Mouse (Mus musculus) stomach, embryonic 16.5 days (tissue): Measurements from ENCODE around the gene Plxna2. TPM values are rescaled to one million over a fixed set of nuclear protein-coding genes. Genes with fewer than 3 reads are reported as not detected.

Experiments
- ATAC-seq: fragments of 200-750 bp; cut with Nextera tagmentation; 2 replicates; pipeline ENCODE4 v1.8.0; 2017; ENCODE audit warnings: moderate number of reproducible peaks, moderate TSS enrichment; ENCODE audit not compliant: insufficient read depth, low FRiP score
- H3K27ac ChIP-seq: fragments of 300-500 bp; sonication (generic); 2 replicates; pipeline ENCODE4 v1.5.1; 2014; ENCODE audit warnings: low read length
- H3K27me3 ChIP-seq: fragments of 300-500 bp; sonication (generic); 2 replicates; pipeline ENCODE4 v1.6.1; 2014; ENCODE audit warnings: low read length, control low read depth, mixed read lengths; ENCODE audit not compliant: control insufficient read depth, insufficient read depth
- H3K36me3 ChIP-seq: fragments of 300-500 bp; sonication (generic); 2 replicates; pipeline ENCODE4 v1.6.1; 2014; ENCODE audit warnings: low read length; ENCODE audit not compliant: control insufficient read depth, insufficient read depth
- H3K4me1 ChIP-seq: fragments of 300-500 bp; sonication (generic); 2 replicates; pipeline ENCODE4 v1.6.1; 2014; ENCODE audit warnings: low read length, control low read depth, mixed read lengths; ENCODE audit not compliant: control insufficient read depth, insufficient read depth
- H3K4me2 ChIP-seq: fragments of 300-500 bp; sonication (generic); 2 replicates; pipeline ENCODE4 v1.6.1; 2014; ENCODE audit warnings: low read depth, low read length, mixed read lengths
- H3K4me3 ChIP-seq: fragments of 300-500 bp; sonication (generic); replicated peaks from 2 replicates; pipeline ENCODE4 v1.5.1; 2014; ENCODE audit warnings: mild to moderate bottlenecking, low read length
- H3K9ac ChIP-seq: fragments of 300-500 bp; sonication (generic); 2 replicates; pipeline ENCODE4 v1.6.1; 2014; ENCODE audit warnings: low read length
- H3K9me3 ChIP-seq: fragments of 300-500 bp; sonication (generic); replicated peaks from 2 replicates; pipeline ENCODE4 v1.6.1; 2016; ENCODE audit warnings: low read length, control low read depth; ENCODE audit not compliant: control insufficient read depth
- WGBS: fragments of 180-500 bp; shearing (Covaris S2); extraction: QIAGEN DNeasy Blood & Tissue Kit; methylation state at CpG from one replicate; pipeline ENCODE4 v1.1.7; 2014; 5-methylcytosine and 5-hydroxymethylcytosine counted together
- polyA plus RNA-seq: library from polyadenylated mRNA; unstranded; fragments of >200 nt; fragmentation: Nextera tagmentation; extraction: Ambion mirVana; gene quantifications from 2 replicates; pipeline ENCODE4 v1.2.1, GENCODE M21; 2015

The Plxna2 gene
- polyA plus RNA-seq, 1 experiment from 2014 or later, result 8.2 TPM

- Histone ChIP-seq H3K27me3 (no peaks in the 10 kb centered on the region), H3K9ac (no peak overlapping the region), H3K9me3 (no peaks in the 10 kb centered on the region), H3K4me1 (no peaks in the 10 kb centered on the region), H3K4me2 (no peak overlapping the region), H3K4me3 (no peak overlapping the region), H3K27ac (no peak overlapping the region), H3K36me3 (0 out of 2 replicates have a peak, but pooled peaks cover 5% of the 10 kb centered on the region)
- ATAC-seq, result no peak
- 75% methylated on average over 2 of the region's 2 CpGs for WGBS
Observed at GRCm38 (mm10) chr1:194761432-194762212, 143.6 kb downstream of the Plxna2 start.

GRCm38 (mm10) chr1:194762896-194763295 is 144.9 kb downstream of the Plxna2 start:
- no peak overlapping the region for H3K9ac ChIP-seq
- H3K9me3 ChIP-seq, result no peaks in the 10 kb centered on the region
- no peak overlapping the region for H3K27ac ChIP-seq
- H3K36me3 ChIP-seq, result 0 out of 2 replicates have a peak, but pooled peaks cover 5% of the 10 kb centered on the region
- no peaks in the 10 kb centered on the region for H3K4me1 ChIP-seq
- H3K4me3 ChIP-seq, result no peak overlapping the region
- H3K4me2 ChIP-seq, result no peak overlapping the region
- H3K27me3 ChIP-seq, result no peaks in the 10 kb centered on the region
- no peak for ATAC-seq
- 57% methylated on average over 5 of the region's 5 CpGs for WGBS

DNA sequence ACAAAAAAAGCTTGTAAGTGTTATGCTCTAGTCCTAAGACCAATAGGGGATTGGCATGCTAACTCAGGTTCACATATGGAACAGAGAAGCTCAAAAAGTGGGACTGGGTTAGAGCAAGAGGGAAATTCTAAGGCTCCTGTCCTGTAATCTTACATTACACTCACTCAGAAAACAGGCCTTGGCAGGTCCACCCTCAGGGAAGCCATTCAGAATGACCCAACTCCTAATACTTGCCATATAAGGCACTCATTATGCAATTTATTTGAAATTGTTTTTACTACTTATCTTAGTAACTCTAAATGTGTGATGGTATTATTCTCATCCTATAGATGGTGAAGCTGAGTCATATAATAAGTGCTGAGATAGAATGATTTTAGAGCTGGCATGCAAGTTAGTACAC is 146.9 kb downstream of the Plxna2 start:
- no peak for ATAC-seq
- Histone ChIP-seq H3K9me3 (no peaks in the 10 kb centered on the region), H3K27ac (no peak overlapping the region), H3K4me3 (no peak overlapping the region), H3K9ac (no peak overlapping the region), H3K4me1 (no peaks in the 10 kb centered on the region), H3K27me3 (no peaks in the 10 kb centered on the region), H3K36me3 (0 out of 2 replicates have a peak, but pooled peaks cover 5% of the 10 kb centered on the region), H3K4me2 (no peak overlapping the region)

DNA sequence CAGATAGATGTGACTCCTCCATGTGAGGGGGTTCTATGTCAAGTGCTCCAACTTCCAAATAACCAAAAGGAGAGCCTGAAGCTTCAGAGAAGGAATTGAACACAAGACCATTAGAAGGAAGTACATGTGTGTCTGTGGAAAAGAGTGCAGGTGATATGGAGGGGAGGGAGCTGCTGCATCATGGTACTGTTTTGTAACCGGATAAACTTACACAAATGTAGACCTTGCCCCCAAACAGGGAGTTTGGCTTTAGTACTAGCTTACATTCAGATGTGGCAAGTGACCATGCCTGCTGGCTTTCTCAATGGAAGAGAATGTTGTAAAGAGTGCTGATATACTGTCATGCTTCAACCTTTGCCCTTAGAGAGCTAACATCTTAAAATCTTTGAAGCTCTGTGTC is 150.8 kb downstream of the Plxna2 start:
- no peak overlapping the region for H3K9ac ChIP-seq
- no peak overlapping the region for H3K4me2 ChIP-seq
- no peak overlapping the region for H3K4me3 ChIP-seq
- H3K27me3 ChIP-seq, result no peaks in the 10 kb centered on the region
- WGBS, result 84% methylated on average over 1 of the region's 1 CpGs
- no peak overlapping the region for H3K27ac ChIP-seq
- no peak for ATAC-seq
- H3K36me3 ChIP-seq, result 0 out of 2 replicates have a peak, but pooled peaks cover 5% of the 10 kb centered on the region
- H3K9me3 ChIP-seq, result no peaks in the 10 kb centered on the region
- H3K4me1 ChIP-seq, result no peaks in the 10 kb centered on the region

DNA sequence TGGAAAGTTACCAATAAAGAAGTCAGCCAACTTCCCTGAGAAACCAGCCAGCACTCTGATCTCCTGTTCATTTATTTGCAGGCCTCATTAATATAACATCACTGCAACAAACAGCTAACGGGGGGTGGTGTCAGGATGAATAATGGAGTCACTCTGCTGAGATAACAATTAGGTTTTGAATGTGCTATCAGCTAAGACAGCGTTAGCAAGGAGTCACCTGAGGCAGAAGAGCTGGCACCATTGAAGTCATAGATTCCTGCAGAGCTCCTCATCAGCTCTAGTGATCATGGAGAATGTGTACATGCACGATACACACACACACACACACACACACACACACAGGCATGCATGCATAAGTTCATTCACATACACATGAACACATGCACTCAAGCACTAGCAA is 154.0 kb downstream of the Plxna2 start:
- no peaks in the 10 kb centered on the region for H3K9me3 ChIP-seq
- H3K27ac ChIP-seq, result no peak overlapping the region
- no peak overlapping the region for H3K9ac ChIP-seq
- ATAC-seq, result no peak
- WGBS, result 59% methylated on average over 3 of the region's 3 CpGs
- no peak overlapping the region for H3K4me3 ChIP-seq
- no peaks in the 10 kb centered on the region for H3K36me3 ChIP-seq
- no peaks in the 10 kb centered on the region for H3K4me1 ChIP-seq
- H3K4me2 ChIP-seq, result no peak overlapping the region
- H3K27me3 ChIP-seq, result no peaks in the 10 kb centered on the region

DNA sequence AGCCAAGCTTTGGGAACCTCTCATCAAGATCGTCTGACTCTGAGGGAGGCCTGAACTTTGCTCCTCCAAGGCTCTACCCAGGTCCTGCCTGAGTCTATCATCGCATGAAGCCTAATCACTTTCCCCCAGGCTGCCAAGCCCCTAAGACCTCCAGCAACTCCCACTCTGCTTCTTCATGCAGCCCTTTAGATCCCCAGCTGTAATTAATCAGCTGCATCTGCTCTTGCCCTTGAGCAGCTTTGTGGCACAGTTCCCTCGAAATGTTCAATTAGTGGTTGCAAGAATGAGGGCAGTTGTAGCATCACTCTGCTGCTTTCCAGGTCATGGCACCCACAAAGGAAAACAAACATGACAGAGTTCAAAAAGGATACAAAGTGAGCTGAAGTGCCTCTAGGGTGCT is 155.9 kb downstream of the Plxna2 start:
- Histone ChIP-seq H3K27ac (no peak overlapping the region), H3K9me3 (no peaks in the 10 kb centered on the region), H3K27me3 (no peaks in the 10 kb centered on the region), H3K4me3 (no peak overlapping the region), H3K36me3 (no peaks in the 10 kb centered on the region), H3K9ac (no peak overlapping the region), H3K4me2 (no peak overlapping the region), H3K4me1 (no peaks in the 10 kb centered on the region)
- WGBS, result 46% methylated on average over 3 of the region's 3 CpGs
- ATAC-seq, result no peak

DNA sequence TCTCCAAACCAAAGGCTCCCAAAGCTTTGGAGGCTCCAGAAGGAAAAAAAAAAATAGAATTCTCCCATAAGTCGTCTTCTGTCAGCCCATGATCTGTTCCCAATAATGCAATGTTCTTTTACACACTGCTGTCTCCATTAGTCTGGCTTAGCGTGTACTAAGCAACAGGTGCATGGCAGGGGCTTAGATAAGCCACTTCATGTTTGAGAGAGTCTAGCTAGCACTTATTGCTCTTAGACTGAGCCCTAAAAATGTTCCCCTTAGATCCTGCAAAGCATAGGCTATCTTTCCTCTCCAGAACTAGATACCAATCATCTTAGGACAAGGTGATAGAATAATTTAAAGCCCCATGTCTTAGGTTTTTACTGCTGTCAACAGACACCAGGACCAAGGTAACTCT is 156.3 kb downstream of the Plxna2 start:
- ATAC-seq, result no peak
- Histone ChIP-seq H3K9ac (no peak overlapping the region), H3K9me3 (no peaks in the 10 kb centered on the region), H3K27me3 (no peaks in the 10 kb centered on the region), H3K4me3 (no peak overlapping the region), H3K36me3 (no peaks in the 10 kb centered on the region), H3K4me1 (no peaks in the 10 kb centered on the region), H3K4me2 (no peak overlapping the region), H3K27ac (no peak overlapping the region)
- 71% methylated on average over 2 of the region's 2 CpGs for WGBS

- 74% methylated on average over 1 of the region's 1 CpGs for WGBS
- no peak for ATAC-seq
- Histone ChIP-seq H3K36me3 (no peaks in the 10 kb centered on the region), H3K9ac (no peak overlapping the region), H3K27me3 (no peaks in the 10 kb centered on the region), H3K27ac (no peak overlapping the region), H3K9me3 (no peaks in the 10 kb centered on the region), H3K4me2 (no peak overlapping the region), H3K4me1 (no peaks in the 10 kb centered on the region), H3K4me3 (no peak overlapping the region)
Observed at GRCm38 (mm10) chr1:194774754-194775153, 156.7 kb downstream of the Plxna2 start.

DNA sequence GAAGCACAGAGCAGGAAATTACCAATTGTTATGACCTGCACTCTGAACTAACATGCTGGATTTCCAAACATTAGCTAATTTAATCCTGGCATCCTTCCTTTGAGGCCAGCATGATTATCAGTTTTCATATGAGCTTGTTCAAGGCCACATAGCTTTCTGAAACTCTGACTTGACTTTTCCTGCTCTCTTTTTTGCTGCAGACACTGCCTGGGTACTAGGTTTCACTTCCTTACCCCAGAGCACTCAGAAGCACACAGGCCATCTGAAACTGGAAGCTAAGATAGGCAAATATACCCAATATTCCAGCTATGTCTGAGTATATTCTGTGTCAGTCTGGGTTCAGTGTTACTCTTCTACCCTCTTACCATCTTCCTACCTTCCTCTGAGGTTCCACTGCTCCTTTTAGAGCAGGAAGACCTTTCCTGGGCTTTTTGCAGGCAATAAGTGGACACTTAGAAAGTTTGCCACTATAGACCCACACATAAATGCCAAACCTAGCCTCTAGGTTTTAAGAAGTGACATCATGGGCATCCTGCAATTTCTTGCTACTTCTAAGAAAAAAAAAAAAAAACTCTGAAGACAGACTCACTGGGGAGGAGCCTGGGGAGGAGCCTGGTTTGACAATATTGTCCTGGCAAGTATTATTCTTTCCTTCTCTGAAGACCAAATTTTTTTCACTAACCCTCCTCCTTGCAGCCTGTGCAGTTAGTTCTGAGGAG is 157.8 kb downstream of the Plxna2 start:
- Histone ChIP-seq H3K27ac (no peak overlapping the region), H3K4me2 (no peak overlapping the region), H3K9ac (no peak overlapping the region), H3K27me3 (no peaks in the 10 kb centered on the region), H3K4me1 (no peaks in the 10 kb centered on the region), H3K36me3 (no peaks in the 10 kb centered on the region), H3K4me3 (no peak overlapping the region), H3K9me3 (no peaks in the 10 kb centered on the region)
- ATAC-seq, result no peak
